Mouse (Mus musculus) kidney, postnatal 0 days (tissue): Measurements from ENCODE around the gene Spata5. TPM values are rescaled to one million over a fixed set of nuclear protein-coding genes. Genes with fewer than 3 reads are reported as not detected.

Experiments
- ATAC-seq: fragments of 200-750 bp; cut with Nextera tagmentation; replicated peaks from 2 replicates; pipeline ENCODE4 v1.8.0; 2017; ENCODE audit warnings: low read depth, moderate number of reproducible peaks, moderate TSS enrichment, moderate library complexity; ENCODE audit not compliant: low FRiP score
- DNase-seq: peaks from one replicate; pipeline ENCODE4 v3.0.0-alpha.2; 2016; ENCODE audit warnings: low spot score
- H3K27ac ChIP-seq: fragments of 300-500 bp; sonication (generic); 2 replicates; pipeline ENCODE4 v1.5.1; 2014; ENCODE audit warnings: mild to moderate bottlenecking
- H3K27me3 ChIP-seq: fragments of 300-500 bp; sonication (generic); 2 replicates; pipeline ENCODE4 v1.6.1; 2014; ENCODE audit warnings: low read length, mixed read lengths; ENCODE audit not compliant: insufficient read depth
- H3K36me3 ChIP-seq: fragments of 300-500 bp; sonication (generic); 2 replicates; pipeline ENCODE4 v1.6.1; 2014; ENCODE audit warnings: low read length, mixed read lengths; ENCODE audit not compliant: insufficient read depth
- H3K4me1 ChIP-seq: fragments of 300-500 bp; sonication (generic); replicated peaks from 2 replicates; pipeline ENCODE4 v1.6.1; 2014; ENCODE audit warnings: antibody characterized with exemption, low read length, mixed read lengths; ENCODE audit not compliant: insufficient read depth
- H3K4me2 ChIP-seq: fragments of 300-500 bp; sonication (generic); 2 replicates; pipeline ENCODE4 v1.6.1; 2014; ENCODE audit warnings: mild to moderate bottlenecking, low read length, moderate library complexity, mixed read lengths
- H3K4me3 ChIP-seq: fragments of 300-500 bp; sonication (generic); replicated peaks from 2 replicates; pipeline ENCODE4 v1.5.1; 2014; ENCODE audit warnings: low read depth, low read length
- H3K9ac ChIP-seq: fragments of 300-500 bp; sonication (generic); 2 replicates; pipeline ENCODE4 v1.6.1; 2014; ENCODE audit warnings: low read depth, low read length
- H3K9me3 ChIP-seq: fragments of 300-500 bp; sonication (generic); replicated peaks from 2 replicates; pipeline ENCODE4 v1.6.1; 2016; ENCODE audit warnings: low read length, inconsistent platforms, mixed read lengths
- CTCF ChIP-seq: IDR thresholded peaks from 2 replicates; pipeline ENCODE4 v1.5.1; 2016; ENCODE audit warnings: antibody characterized with exemption, low read depth, mild to moderate bottlenecking, moderate library complexity
- WGBS: fragments of 180-500 bp; shearing (Covaris S2); extraction: QIAGEN DNeasy Blood & Tissue Kit; methylation state at CpG from one replicate; pipeline ENCODE4 v1.1.7; 2014; 5-methylcytosine and 5-hydroxymethylcytosine counted together
- polyA plus RNA-seq: library from polyadenylated mRNA; unstranded; fragments of >200 nt; fragmentation: Nextera tagmentation; extraction: Ambion mirVana; gene quantifications from 2 replicates; pipeline ENCODE4 v1.2.1, GENCODE M21; 2015

Gene Spata5
- polyA plus RNA-seq, 1 experiment from 2014 or later, result 44.8 TPM

DNA sequence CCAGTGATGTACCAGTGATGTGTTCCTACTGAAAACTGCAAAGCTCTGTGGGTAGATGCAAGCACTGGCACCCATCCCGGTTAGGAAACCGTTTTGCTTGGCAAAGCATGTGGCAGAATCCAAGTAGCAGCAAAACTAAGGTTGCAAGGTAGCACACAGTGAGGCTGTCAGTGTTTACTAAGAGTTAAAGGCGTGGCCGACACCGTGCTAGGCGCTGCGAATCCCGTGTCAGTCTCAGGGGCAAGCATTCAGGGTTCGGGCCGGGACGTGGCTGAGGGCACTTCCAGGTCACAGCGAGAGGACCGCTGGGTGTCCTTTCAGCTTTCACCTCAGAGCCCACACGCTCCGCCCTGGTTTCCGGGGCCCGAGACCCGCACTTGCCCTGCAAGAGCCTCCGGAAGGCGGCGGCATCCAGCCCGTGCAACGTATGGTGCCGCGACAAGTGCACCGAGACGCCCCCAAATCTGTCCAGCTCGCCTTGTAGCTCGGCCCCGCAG, 687 bp upstream of the Spata5 start:
- H3K9me3 ChIP-seq, result no peaks in the 10 kb centered on the region
- no peaks in the 10 kb centered on the region for H3K27me3 ChIP-seq
- under 1% methylated on average over 29 of the region's 30 CpGs for WGBS
- peaks cover 3% of the 10 kb centered on the region; the same call in 1 of the 2 replicates for H3K4me1 ChIP-seq
- peak overlapping the region; percentile 80 for H3K4me3 ChIP-seq
- H3K4me2 ChIP-seq, result peak overlapping the region; percentile 79
- H3K9ac ChIP-seq, result peak overlapping the region; percentile 80
- peak overlapping the region; percentile 93 for H3K27ac ChIP-seq
- ATAC-seq (no peak), DNase-seq (no peak)
- peak; percentile 44 for TF ChIP-seq CTCF
- no peaks in the 10 kb centered on the region for H3K36me3 ChIP-seq

DNA sequence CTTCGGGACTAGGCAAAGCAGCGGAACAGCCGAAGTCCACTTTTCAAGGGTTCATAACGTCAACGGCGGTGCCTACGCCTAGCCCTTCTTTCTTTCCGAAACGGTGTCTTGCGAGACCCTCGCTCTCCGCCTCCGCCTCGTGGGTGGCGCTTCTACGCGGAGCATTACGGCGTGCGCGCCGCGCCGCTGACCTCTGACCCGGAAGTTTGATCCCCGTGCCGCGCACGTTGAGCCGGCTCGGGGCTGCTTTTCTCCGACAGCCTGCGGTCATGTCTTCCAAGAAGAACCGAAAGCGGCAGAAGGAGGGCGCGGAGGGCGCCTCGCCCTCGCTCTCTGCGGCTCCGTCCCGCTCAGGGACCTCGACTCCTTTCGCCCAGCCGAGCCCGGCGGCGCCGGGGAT, 376 bp downstream of the Spata5 start, which contains the start of gene Nudt6:
Gene Nudt6, minus strand, starts transcription at position 140 of the 400 bp plus-strand sequence.
- H3K27me3 ChIP-seq, result no peaks in the 10 kb centered on the region
- DNase-seq (peak; percentile 95), ATAC-seq (peak; percentile 88)
- H3K27ac ChIP-seq, result peak within 1 kb of the TSS; percentile 93
- H3K9me3 ChIP-seq, result no peaks in the 10 kb centered on the region
- WGBS, result under 1% methylated on average over 50 of the region's 50 CpGs
- H3K4me2 ChIP-seq, result peak within 1 kb of the TSS; percentile 79
- H3K9ac ChIP-seq, result peak within 1 kb of the TSS; percentile 80
- no peaks in the 10 kb centered on the region for H3K36me3 ChIP-seq
- peaks cover 3% of the 10 kb centered on the region; the same call in 1 of the 2 replicates for H3K4me1 ChIP-seq
- H3K4me3 ChIP-seq, result peak within 1 kb of the TSS; percentile 80
- no peak for TF ChIP-seq CTCF

- ATAC-seq, result no peak
- peak overlapping the region; percentile 74 for H3K4me3 ChIP-seq
- under 1% methylated on average over 24 of the region's 24 CpGs for WGBS
- H3K27me3 ChIP-seq, result no peaks in the 10 kb centered on the region
- H3K4me1 ChIP-seq, result peaks cover 3% of the 10 kb centered on the region; the same call in 1 of the 2 replicates
- H3K9me3 ChIP-seq, result no peaks in the 10 kb centered on the region
- TF ChIP-seq CTCF, result no peak
- peak overlapping the region; percentile 92 for H3K27ac ChIP-seq
- peak overlapping the region; percentile 72 for H3K4me2 ChIP-seq
- H3K9ac ChIP-seq, result peak overlapping the region; percentile 78
- peak; percentile 39 for DNase-seq
- H3K36me3 ChIP-seq, result no peaks in the 10 kb centered on the region
These were observed 945 bp downstream of the Spata5 start for GRCm38 (mm10) chr3:37420641-37421040.

- Histone ChIP-seq H3K27ac (no peak overlapping the region), H3K9me3 (no peaks in the 10 kb centered on the region)
- ATAC-seq, result no peak
These were observed 1.5 kb downstream of the Spata5 start for GRCm38 (mm10) chr3:37421179-37421578.

DNA sequence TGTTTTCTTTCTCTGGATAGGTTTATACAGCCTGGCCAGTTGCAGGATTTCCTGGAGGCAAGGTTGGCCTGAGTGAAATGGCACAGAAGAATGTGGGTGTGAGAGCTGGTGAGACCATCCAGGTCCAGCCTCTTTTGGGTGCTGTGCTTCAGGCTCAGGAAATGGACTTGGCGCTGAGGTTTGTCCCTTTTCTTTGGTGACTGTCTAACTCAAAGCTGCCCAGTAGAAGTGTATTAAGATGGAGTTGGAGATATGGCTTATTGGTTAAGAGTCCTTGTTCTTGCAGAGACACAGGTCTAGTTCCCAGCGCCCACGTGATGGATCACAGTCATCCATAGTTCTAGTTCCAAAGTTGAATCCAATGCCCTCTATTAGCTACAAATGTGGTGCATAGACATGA, 6.4 kb downstream of the Spata5 start:
- Histone ChIP-seq H3K36me3 (peaks cover 10% of the 10 kb centered on the region), H3K27me3 (no peaks in the 10 kb centered on the region), H3K9me3 (no peaks in the 10 kb centered on the region), H3K9ac (no peak overlapping the region), H3K27ac (no peak overlapping the region), H3K4me1 (peaks cover 3% of the 10 kb centered on the region; the same call in 1 of the 2 replicates), H3K4me3 (no peak overlapping the region), H3K4me2 (no peak overlapping the region)
- no peak for TF ChIP-seq CTCF
- ATAC-seq, result no peak
- WGBS, result 94% methylated on average over 3 of the region's 3 CpGs
- DNase-seq, result no peak

More at GRCm38 (mm10) chr3:37421179-37421578, 1.5 kb downstream of the Spata5 start:
- H3K36me3 ChIP-seq, result peaks cover 4% of the 10 kb centered on the region; the same call in 1 of the 2 replicates
- peak overlapping the region; percentile 78; the same call in 1 of the 2 replicates for H3K9ac ChIP-seq
- WGBS, result 8% methylated on average over 3 of the region's 3 CpGs
- H3K27me3 ChIP-seq, result no peaks in the 10 kb centered on the region
- H3K4me2 ChIP-seq, result peak overlapping the region; percentile 72
- peaks cover 3% of the 10 kb centered on the region; the same call in 1 of the 2 replicates for H3K4me1 ChIP-seq
- TF ChIP-seq CTCF, result no peak
- H3K4me3 ChIP-seq, result peak overlapping the region; percentile 74
- DNase-seq, result peak; percentile 25

- Histone ChIP-seq H3K9ac (no peak overlapping the region), H3K27me3 (no peaks in the 10 kb centered on the region), H3K4me1 (no peaks in the 10 kb centered on the region), H3K9me3 (no peaks in the 10 kb centered on the region), H3K27ac (no peak overlapping the region), H3K4me2 (no peak overlapping the region), H3K36me3 (peaks cover 19% of the 10 kb centered on the region), H3K4me3 (no peak overlapping the region)
- TF ChIP-seq CTCF, result no peak
- DNase-seq, result no peak
- ATAC-seq, result no peak
These were observed 10.7 kb downstream of the Spata5 start for GRCm38 (mm10) chr3:37430359-37430758.

- H3K27me3 ChIP-seq, result no peaks in the 10 kb centered on the region
- no peak overlapping the region for H3K27ac ChIP-seq
- H3K9me3 ChIP-seq, result no peaks in the 10 kb centered on the region
- H3K9ac ChIP-seq, result no peak overlapping the region
- H3K36me3 ChIP-seq, result no peaks in the 10 kb centered on the region
- ATAC-seq (no peak), DNase-seq (peak; percentile 70)
- no peak overlapping the region for H3K4me2 ChIP-seq
- 64% methylated on average over 1 of the region's 1 CpGs for WGBS
- no peaks in the 10 kb centered on the region for H3K4me1 ChIP-seq
- no peak overlapping the region for H3K4me3 ChIP-seq
- TF ChIP-seq CTCF, result no peak
These were observed 20.1 kb downstream of the Spata5 start for GRCm38 (mm10) chr3:37439770-37440169.
